Mouse (Mus musculus) T-helper 2 cell (primary cell): ENCODE results near the gene 4930402H24Rik.

Experiments used
- in situ Hi-C: fragments of 300-600 bp; cut with MboI, MseI; formaldehyde crosslinking; loops from one replicate; pipeline ENCODE4 v1.15.1; 2025; ENCODE audit warnings: high pct_unique_total_duplicates

4930402H24Rik gene

DNA sequence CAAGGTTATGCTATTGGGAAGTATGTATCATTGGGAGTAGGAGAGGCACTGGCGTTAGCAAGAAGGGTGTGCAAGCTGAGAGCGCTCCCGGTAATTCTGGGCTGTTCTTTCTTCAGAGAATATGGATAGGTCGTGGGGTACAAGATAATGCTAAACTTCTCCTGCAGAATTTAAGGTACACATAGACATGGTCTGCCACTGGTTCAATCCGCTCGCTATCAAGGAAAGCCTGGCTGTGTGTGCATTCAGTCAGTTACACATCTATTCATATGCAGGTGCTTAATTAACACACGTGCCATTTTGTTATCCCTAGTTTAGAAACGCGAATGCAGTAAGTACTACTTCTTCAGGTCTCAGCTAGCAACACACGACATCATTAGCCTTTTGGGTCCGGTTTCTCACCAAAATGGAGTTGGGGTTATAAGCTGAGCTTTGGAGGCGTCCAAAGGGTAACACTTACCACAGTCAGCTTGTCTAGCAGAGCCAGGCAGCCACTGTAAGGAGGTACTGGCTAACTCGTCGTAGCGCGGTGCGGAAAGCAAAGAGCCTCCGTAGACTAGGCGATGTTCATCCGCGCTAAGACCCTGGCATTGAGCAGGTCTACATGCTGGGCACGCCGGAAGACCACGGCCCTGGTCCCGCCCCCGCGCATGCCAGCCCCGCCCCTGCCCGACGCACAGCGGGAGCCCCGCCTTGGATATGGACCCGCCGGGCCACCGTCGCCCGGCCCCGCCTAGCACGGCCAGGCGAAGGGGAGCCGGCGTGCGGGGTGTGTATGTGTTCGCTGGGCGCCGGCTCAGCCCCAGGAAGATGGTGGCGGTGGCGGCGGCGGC, at the start of gene 4930402H24Rik, which contains the start of gene Atrn:
Gene 4930402H24Rik (minus strand): TSS at position 656 of the 833 bp plus-strand sequence.
Gene Atrn (plus strand): TSS at position 745 of the 833 bp plus-strand sequence.
- in situ Hi-C loops, result no loop called here

DNA sequence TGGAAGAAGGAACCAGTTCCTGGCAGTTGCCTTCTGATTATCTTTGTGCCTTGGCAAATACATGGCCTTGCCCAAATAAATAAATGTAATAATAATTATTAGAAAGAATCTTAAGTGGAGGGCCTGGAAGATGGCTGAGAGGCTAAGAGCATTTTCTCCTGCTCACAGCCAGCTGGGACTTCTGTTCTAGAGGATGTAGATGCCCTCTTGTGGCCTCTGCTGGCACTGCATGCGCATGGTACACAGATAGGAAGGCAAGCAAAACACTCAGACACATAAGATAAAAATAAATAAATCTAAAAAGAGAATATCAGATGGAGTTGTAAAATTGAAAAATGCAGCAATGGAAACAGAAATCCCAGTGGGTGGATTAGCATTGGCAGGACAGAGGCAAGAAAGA, 44.3 kb upstream of the 4930402H24Rik start:
- in situ Hi-C loops, result no loop called here

DNA sequence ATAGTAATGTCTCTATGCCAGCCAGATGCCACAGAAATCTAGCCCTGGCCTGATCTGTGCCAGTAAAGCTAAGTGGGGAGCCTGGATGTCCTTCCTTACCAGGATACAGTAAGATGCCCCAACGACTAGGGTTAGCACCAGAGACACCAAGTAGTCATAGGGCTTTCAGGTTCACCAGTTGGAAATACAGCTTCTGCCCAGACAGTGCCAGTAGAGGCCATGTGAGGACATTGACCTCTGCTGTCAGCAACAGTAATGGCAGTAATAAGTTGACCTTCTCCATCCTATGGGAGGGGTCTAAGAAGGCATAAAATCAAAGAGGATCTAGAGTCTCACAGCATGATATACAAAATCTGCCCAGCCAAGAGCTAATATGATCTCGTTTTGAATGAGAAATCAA, 43.6 kb upstream of the 4930402H24Rik start:
- in situ Hi-C loops, result no loop called here

DNA sequence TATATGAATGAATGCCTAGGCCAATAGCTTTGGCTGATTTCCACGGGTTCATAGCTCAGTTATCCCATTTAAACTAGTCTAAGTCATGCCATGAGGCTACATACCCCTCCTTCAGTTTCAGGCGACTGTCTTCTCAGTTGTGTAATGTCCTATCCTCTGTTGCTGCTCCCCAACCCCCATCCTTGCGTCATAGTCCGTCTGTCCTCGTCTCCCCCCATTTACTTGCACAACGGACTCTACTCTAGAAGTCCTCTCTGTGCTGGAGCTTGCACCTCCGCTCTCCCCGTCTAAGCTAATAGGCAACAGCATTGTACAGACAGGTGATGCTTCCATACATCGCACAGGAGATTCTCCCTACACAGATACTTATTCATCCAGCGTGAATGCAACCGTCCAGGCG, 26.7 kb upstream of the 4930402H24Rik start:
- in situ Hi-C loops, result no loop called here

DNA sequence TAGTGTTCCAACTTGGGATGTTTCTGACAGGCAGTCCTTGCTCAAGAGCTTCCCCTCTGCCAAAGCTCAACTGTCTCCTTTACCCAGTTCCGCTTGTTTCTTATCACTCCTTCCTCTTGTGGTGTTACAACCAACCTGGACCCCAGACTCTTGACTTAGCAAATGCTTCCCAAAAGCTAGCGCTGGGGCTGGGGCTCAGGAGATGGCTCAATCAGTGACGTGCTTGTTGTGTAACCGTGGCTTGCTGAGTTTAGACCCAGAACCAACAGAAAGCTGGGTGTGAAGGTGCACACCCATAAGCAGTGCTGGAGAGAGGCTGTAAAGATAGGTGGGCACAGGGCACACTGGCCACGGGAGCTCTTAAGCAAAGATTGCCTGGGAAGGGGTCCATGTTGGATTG, 23.8 kb upstream of the 4930402H24Rik start:
- in situ Hi-C loops, result no loop called here

DNA sequence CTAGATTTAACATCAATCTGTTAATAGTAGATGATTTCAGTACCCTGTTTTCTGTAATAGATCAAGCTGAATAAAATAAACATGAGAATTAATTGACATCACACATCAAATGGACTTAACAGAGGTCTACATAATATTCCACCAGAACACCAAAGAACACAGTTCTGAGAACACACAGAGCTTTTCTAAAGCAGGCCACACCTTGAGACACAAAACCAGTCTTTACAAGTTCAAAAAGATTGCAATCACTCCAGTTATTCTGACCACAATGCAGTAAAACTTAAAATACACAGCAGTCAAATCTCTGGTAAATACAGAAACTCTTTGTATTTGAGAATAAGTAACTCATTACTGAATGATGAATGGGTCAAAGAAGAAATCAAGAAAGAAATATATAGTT, 22.3 kb upstream of the 4930402H24Rik start:
- in situ Hi-C loops, result no loop called here

DNA sequence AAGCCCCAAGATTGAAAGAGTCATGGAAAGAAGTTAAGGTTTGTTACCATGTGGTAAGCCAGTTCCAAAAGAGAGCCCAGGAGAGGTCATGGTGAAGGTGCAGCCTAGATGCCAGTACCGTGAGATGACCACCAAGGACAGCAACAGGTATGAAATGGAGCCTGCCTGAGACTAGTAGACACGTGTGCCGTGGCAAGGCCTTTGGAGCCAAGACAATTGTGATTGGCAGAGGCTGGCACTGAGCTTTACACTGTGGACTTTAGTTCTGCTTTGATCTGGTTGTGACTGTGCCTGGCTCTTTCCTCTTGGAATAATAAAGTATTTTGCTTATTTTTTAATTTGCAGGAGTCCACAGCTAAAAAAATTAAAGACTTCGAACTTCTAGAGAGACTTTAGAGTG, 21.8 kb upstream of the 4930402H24Rik start:
- in situ Hi-C loops, result no loop called here

DNA sequence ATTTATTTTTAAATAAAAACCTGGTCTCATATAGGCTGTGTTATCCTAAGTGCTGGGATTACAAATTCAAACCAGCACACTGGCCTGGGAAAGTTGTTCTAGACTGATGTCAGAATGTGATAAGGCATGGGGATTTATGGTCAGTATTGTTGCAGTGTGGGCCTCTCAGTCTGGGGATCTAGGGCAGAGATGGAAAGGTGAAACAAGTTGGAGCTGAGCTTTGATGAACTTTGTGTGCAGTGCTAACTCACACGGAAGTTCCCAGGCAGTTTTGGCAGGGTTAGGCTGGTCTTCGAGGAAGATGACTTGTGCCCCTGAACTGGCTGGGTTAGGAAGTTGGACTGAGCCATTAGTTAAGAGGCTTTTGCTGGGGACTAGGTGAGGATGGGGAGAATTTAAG, 18.7 kb upstream of the 4930402H24Rik start:
- in situ Hi-C loops, result no loop called here

DNA sequence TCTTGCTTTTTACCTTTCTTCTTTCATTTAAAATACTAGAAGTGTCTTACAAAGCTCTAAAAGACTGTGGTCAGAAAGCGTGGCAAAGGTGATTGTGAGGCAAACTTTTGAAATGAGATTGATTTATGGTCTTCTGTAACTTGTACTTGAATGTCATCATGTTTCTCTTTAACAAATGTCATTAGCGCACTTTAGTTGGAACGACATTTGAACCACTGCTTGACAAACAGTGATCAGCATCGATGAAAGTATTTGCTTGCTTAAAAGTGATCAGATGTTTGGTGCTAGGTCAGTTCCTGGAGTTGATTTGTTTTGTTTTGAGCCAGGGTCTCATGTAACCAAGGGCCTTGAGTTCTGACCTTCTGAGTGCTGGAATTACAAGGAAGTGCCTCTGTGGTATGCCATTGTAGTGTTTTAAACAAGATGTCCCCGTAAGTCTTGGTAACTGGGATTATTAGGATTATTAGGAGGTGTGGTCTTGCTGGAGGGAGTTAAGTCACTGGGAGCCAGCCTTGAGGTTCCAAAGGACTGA, 12.9 kb upstream of the 4930402H24Rik start:
- in situ Hi-C loops, result no loop called here

DNA sequence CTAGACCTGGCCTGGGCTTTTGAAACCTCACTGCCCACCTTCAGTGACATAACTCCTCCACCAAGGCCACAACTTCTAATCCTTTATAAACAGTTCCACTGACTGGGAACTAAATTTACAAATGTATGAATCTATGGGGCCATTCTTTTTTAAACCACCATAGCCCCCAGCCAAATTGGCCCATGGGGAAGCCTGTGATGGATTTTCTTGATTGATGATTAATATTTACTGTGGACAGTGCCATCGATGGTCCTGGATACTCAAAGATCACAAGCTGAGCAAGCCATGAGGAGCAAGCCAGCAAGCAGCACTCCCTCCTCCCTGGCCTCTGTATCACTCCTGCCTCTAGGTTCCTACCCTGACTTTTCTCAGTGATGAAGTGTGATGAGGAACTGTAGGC, 11.5 kb upstream of the 4930402H24Rik start:
- in situ Hi-C loops, result no loop called here

DNA sequence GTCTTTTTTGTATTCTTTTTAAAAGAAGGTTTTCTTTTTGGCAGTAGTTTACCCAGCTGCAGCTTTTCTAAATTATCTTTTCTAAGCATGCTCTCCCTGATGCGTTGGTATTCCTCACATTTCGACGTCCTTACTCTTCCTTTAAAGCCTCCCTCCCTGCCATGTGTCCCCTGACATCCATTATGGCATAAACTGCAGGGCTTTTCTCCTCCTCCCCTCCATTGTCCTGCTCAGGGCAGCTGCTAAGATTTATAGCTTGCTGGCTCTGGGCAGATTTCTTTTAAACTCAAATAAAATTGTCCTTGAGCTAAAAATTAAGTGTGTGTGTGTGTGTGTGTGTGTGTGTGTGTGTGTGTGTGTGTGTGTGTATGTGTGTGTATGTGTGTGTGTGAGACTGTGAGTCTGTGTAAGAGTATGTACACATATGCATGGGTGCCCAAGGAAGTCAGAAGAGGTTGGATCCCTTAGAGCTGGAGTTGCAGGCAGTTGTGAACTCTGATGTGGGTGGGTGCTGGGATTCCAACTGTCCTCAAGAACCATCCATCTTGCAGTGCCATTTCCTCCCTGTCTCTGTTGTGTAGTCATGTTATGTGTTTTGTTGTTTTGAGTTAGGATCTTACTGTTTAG, 10.4 kb upstream of the 4930402H24Rik start:
- in situ Hi-C loops, result no loop called here

DNA sequence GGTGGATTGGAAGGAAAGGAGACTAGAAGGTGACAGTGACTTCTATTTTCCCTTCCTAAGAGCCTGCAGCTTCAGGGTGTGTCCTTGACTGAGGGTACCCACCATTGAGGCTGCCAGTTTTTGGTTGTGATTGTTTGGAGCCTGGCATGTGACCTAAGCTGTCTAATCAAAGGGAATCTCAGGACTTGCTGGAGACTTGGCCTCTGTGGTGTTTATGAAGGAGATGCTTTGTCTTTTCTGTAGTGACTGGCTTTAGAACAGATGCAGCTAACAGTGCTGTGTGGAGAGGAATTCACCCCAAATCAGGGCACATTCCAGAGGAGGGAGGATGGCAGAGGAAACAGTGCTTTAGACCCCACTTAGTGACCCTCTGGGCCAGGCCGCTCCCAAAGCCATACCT, 8.7 kb upstream of the 4930402H24Rik start:
- in situ Hi-C loops, result no loop called here

DNA sequence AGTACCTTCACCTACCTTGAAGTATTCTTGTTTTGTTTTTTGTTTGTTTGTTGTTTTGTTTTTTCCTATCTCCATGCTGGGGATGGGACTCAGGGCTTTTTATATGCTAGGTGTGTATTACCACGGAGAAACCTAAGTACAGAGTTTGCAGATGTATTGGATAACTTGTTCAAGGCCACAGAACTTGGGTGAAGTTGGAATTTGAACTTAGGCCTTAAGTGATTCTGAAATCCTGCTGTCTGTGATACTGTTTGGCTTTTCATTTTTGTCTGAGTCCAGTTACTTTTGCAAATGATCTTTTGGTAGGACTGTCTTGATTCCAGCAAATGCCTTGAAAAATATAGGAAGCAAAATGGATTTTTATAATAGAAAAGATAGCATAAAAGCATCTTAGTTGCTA, 5.5 kb upstream of the 4930402H24Rik start:
- in situ Hi-C loops, result no loop called here

DNA sequence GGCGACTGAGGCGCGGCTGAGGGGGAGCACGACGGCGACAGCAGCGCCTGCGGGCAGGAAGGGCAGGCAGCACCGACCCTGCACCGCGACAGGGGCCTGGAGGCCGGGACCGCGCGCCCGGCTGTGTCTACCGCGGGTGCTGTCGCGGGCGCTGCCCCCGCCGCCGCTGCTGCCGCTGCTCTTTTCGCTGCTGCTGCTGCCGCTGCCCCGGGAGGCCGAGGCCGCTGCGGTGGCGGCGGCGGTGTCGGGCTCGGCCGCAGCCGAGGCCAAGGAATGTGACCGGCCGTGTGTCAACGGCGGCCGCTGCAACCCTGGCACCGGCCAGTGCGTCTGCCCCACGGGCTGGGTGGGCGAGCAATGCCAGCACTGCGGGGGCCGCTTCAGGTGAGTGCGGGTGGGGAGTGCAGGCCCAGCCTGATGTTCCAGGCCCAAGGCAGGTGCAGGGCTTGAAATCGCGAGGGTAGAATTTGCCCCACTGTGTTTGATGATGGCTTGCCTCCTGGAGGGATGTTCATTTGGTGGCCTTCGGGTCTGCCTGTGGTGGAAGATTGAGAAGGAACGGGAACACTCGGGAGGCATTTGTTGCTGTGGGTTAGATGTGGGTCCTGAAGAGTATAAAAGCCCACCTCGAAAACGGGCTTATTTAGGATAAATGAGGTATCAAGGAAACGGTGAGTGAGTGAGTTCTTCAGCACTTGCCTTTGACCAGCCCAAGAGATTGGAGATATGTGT, 544 bp upstream of the 4930402H24Rik start:
- in situ Hi-C loops, result no loop called here

DNA sequence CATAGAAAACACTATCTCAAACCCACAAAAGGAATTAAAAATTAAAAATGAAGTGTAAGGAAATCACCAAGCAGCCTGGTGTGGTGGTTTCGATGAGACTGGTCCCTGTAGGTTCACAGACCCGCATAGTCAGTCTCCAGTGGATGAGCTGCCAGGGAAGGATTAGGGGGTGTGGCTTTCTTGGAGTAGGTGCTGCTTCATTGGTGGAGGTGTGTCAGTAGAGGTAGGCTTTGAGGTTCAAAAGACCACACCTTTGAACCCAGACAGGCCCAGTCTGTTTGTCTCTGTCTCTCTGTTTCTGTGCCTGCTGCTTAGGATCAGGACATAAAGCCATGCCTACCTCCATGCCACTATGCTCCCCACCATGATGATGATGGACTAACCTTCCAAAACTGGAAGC, 7.4 kb downstream of the 4930402H24Rik start:
- in situ Hi-C loops, result no loop called here

DNA sequence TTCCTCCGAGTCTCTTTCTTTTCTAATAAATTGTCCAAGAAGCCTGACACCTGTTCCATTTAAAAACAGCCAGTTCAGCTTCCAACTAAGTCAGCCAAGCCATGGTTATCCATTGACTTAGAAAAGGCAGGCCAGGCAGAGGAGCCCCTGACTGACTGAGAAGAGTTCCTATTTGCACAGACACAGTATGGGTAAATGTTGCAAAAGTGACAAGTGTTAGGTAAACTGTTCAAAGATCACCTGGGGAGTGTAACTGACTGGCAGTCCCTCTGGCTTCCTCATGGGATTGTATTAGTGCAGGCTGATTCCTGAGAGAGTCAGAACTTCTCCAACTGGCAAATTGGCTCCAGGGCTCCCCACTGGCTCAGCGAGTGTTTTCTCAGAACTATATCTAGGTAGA, 8.3 kb downstream of the 4930402H24Rik start:
- in situ Hi-C loops, result no loop called here

DNA sequence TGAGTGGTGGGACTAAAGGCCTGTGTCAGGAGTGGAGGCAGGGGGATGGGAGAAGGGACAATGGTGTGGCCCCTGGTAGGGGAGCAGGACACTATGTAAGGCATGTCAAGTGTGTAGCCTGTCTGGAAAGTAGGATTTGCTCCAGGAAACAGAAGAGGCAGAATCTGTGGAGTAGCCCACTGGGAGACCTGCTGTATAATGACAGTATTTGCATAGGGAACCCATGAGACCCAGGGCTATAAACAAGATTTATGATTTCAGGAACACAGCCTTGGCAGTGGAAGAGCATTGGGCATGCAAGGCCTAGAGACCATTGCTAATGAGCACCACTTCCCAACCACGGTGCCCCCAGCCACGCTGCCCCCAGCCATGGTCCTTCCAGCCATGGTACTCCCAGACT, 9.3 kb downstream of the 4930402H24Rik start:
- in situ Hi-C loops, result no loop called here

DNA sequence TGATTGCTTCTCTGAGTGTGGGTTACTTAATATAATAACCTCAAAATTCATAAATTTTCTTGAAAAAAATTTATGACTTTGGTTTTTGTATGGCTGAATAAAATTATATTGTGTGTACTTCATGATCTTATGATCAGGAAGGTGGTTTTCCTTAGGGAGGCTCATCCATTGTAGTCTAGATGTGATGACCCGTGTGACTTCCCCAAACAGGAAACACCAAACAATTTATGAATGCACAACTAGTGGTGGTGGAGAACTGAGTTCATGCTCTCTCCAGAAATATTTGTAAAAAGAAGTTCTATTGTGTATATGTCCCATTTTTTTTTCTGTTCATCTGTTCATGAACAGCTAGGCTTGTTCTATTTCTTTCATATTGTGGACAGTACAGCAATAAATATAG, 18.8 kb downstream of the 4930402H24Rik start:
- in situ Hi-C loops, result loop anchor here (10.0 kb wide), 1 partner anchor 1533 kb away; no protein-coding TSS in a partner anchor

DNA sequence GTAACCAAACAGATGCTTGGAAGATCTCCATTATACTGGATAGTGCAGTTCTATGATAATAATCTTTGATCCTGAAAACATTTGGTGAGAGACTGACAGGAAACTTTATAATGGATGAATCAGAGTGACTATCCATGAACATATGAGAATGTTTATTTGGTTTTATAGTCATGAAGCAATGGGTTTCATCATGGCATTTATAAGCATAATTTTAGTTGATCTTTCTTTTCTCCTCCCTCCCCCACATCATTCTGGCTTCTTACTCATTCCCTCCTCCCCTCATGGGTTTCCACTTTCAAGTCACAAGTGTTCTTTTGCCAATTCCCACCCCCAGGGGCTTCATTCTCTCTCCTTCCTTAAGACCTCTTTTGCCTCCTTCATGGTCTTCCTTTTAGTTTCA, 19.2 kb downstream of the 4930402H24Rik start:
- in situ Hi-C loops, result loop anchor here (10.0 kb wide), 1 partner anchor 1532 kb away; no protein-coding TSS in a partner anchor

DNA sequence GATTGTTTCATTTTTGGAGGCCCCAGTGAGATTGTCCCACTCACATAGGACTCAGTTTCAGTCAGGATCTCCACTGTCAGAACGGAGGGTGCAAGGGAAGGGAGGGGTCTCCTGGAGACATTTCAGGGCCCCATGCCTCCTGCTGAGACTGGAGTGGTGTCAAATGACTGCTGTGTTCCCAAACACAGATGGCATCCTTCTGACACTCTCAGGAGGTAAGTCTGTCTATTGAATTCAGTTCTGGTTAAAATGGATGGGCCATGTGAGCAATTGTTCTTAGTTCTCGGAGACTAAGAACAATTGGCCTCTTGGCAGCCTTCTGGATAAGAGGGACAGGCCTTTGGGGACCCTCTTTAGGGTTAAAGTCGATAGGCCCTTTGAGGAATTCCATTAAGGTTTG, 28.8 kb downstream of the 4930402H24Rik start:
- in situ Hi-C loops, result no loop called here

DNA sequence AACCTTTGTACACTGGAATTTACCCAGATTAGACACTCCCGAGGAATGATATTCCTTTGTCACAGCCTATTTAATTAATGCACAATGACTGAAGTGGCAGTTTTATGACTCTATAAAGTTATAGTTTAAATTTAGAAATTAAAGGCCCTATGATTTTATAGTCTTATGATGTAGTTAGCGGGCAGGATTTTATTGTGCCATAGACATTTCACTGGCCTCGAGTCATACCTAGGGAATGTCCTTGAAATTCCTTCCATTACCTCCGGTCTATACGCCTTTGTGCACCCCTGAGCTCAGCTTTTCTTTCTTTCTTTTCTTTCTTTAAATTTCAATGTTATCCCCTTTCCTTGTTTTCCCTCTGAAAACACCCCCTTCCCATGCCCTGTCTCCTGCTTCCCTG, 35.3 kb downstream of the 4930402H24Rik start:
- in situ Hi-C loops, result no loop called here

DNA sequence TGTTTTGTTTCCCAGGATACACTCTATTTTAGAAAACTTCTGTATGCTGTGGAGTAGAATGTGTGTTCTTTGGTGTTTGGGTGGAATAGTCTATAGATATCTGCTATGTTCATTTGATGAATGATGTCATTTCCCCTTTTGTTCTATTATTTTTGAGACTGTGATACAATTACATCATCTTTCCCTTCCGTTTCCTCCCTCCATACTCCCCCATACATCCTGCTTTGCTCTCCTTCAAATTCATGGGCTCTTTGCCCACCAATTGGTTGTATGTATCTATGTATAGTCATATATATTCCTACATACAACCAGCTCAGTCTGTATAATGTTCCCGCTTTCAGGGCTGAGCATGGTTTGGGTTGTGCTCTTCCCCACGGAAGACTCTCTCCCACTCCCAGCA, 44.1 kb downstream of the 4930402H24Rik start:
- in situ Hi-C loops, result no loop called here
